Mouse (Mus musculus) C2C12 (cell line): ENCODE data around the gene Snx33. TPM values are rescaled to one million over a fixed set of nuclear protein-coding genes. Genes with fewer than 3 reads are reported as not detected.

Experiments
- H3K27me3 ChIP-seq: one replicate; pipeline ENCODE4 v1.6.1; 2011; ENCODE audit not compliant: control insufficient read depth, insufficient read depth, insufficient read length
- H3K36me3 ChIP-seq: one replicate; pipeline ENCODE4 v1.6.1; 2011; ENCODE audit not compliant: control insufficient read depth, insufficient read depth
- H3K4me3 ChIP-seq: one replicate; pipeline ENCODE4 v1.5.1; 2011; ENCODE audit warnings: mild to moderate bottlenecking, control low read depth; ENCODE audit not compliant: poor library complexity, insufficient read depth, severe bottlenecking
- H3K79me2 ChIP-seq: one replicate; pipeline ENCODE4 v1.6.1; 2011; ENCODE audit not compliant: control insufficient read depth, insufficient read depth
- H3K79me3 ChIP-seq: one replicate; pipeline ENCODE4 v1.6.1; 2011; ENCODE audit warnings: low read depth, control low read depth
- H3ac ChIP-seq: one replicate; pipeline ENCODE3; 2011; ENCODE audit warnings: low read depth; ENCODE audit not compliant: control insufficient read depth, insufficient read length
- CEBPB ChIP-seq: IDR thresholded peaks from one replicate; pipeline ENCODE4 v1.6.1; 2011; ENCODE audit warnings: low read depth, mild to moderate bottlenecking, control low read depth, moderate library complexity
- CTCF ChIP-seq: IDR thresholded peaks from one replicate; pipeline ENCODE4 v1.5.1; 2011; ENCODE audit not compliant: control insufficient read depth, insufficient read depth, insufficient read length
- FOSL1 ChIP-seq: IDR thresholded peaks from one replicate; pipeline ENCODE4 v1.8.0; 2011; ENCODE audit warnings: mild to moderate bottlenecking, low read length; ENCODE audit not compliant: poor library complexity, insufficient read depth, severe bottlenecking
- MAX ChIP-seq: IDR thresholded peaks from one replicate; pipeline ENCODE4 v1.6.1; 2011; ENCODE audit warnings: mild to moderate bottlenecking, control low read depth
- MYOD1 ChIP-seq: IDR thresholded peaks from one replicate; pipeline ENCODE4 v1.6.1; 2011; ENCODE audit warnings: low read depth; ENCODE audit not compliant: control insufficient read depth, insufficient read length
- MYOG ChIP-seq: IDR thresholded peaks from one replicate; pipeline ENCODE4 v1.6.1; 2011; ENCODE audit not compliant: control insufficient read depth, insufficient read length; ENCODE audit errors: extremely low read depth
- USF1 ChIP-seq: IDR thresholded peaks from one replicate; pipeline ENCODE4 v1.6.1; 2011; ENCODE audit warnings: low read depth, mild to moderate bottlenecking, control low read depth, moderate library complexity
- polyA plus RNA-seq: library from polyadenylated mRNA; unstranded; fragments of >200 nt; fragmentation: generic; extraction: Trizol; gene quantifications from one replicate; pipeline ENCODE4 v1.2.1, GENCODE M21; 2012; ENCODE audit warnings: missing spikeins

The Snx33 gene
- polyA plus RNA-seq, 1 experiment = 5.7 TPM

GRCm38 (mm10) chr9:56891517-56892011, 36.6 kb downstream of the Snx33 start:
- Histone ChIP-seq H3K79me2 (no peaks in the 10 kb centered on the region), H3K79me3 (no peaks in the 10 kb centered on the region), H3K4me3 (no peak overlapping the region), H3K27me3 (no peaks in the 10 kb centered on the region), H3ac (no peak overlapping the region), H3K36me3 (peaks cover 21% of the 10 kb centered on the region)
- TF ChIP-seq CTCF (peak; percentile 26), FOSL1 (no peak), CEBPB (no peak)

- Histone ChIP-seq H3K79me2 (no peaks in the 10 kb centered on the region), H3K79me3 (no peaks in the 10 kb centered on the region), H3K4me3 (no peak overlapping the region), H3K27me3 (no peaks in the 10 kb centered on the region), H3K36me3 (peaks cover 21% of the 10 kb centered on the region), H3ac (no peak overlapping the region)
- TF ChIP-seq MYOD1 (no peak), CEBPB (no peak), FOSL1 (no peak), MAX (no peak), MYOG (no peak), CTCF (no peak), USF1 (no peak)
Measured at GRCm38 (mm10) chr9:56890522-56891250, 37.5 kb downstream of the Snx33 start.

- Histone ChIP-seq H3K79me3 (no peaks in the 10 kb centered on the region), H3K36me3 (peaks cover 21% of the 10 kb centered on the region), H3ac (no peak overlapping the region), H3K4me3 (no peak overlapping the region), H3K79me2 (no peaks in the 10 kb centered on the region), H3K27me3 (no peaks in the 10 kb centered on the region)
- TF ChIP-seq MAX (no peak), CTCF (peak; percentile 82)
Measured at GRCm38 (mm10) chr9:56889817-56890216, 38.4 kb downstream of the Snx33 start.

GRCm38 (mm10) chr9:56887581-56887980, 40.6 kb downstream of the Snx33 start:
- Histone ChIP-seq H3K36me3 (peaks cover 30% of the 10 kb centered on the region), H3K79me2 (no peaks in the 10 kb centered on the region), H3K79me3 (no peaks in the 10 kb centered on the region), H3K4me3 (no peak overlapping the region), H3ac (no peak overlapping the region), H3K27me3 (no peaks in the 10 kb centered on the region)
- TF ChIP-seq MYOG = no peak
- no peak for TF ChIP-seq CTCF
- TF ChIP-seq USF1 = no peak
- no peak for TF ChIP-seq MAX
- TF ChIP-seq CEBPB = no peak
- no peak for TF ChIP-seq MYOD1
- no peak for TF ChIP-seq FOSL1

GRCm38 (mm10) chr9:56886601-56887000, 41.6 kb downstream of the Snx33 start:
- no peak overlapping the region for H3K4me3 ChIP-seq
- H3ac ChIP-seq = no peak overlapping the region
- no peaks in the 10 kb centered on the region for H3K79me3 ChIP-seq
- H3K36me3 ChIP-seq = peaks cover 30% of the 10 kb centered on the region
- H3K79me2 ChIP-seq = no peaks in the 10 kb centered on the region
- TF ChIP-seq CTCF = no peak
- no peak for TF ChIP-seq FOSL1
- TF ChIP-seq CEBPB = no peak
- TF ChIP-seq MYOG = no peak
- no peak for TF ChIP-seq MAX
- TF ChIP-seq MYOD1 = no peak
- TF ChIP-seq USF1 = no peak
- no peaks in the 10 kb centered on the region for H3K27me3 ChIP-seq

- H3K27me3 ChIP-seq = no peaks in the 10 kb centered on the region
- H3K79me2 ChIP-seq = no peaks in the 10 kb centered on the region
- no peak for TF ChIP-seq MAX
- TF ChIP-seq CTCF = peak; percentile 48
- H3ac ChIP-seq = no peak overlapping the region
- H3K4me3 ChIP-seq = no peak overlapping the region
- H3K79me3 ChIP-seq = no peaks in the 10 kb centered on the region
- H3K36me3 ChIP-seq = peaks cover 30% of the 10 kb centered on the region
Measured at GRCm38 (mm10) chr9:56886113-56886512, 42.1 kb downstream of the Snx33 start.
